Mouse (Mus musculus) C2C12 (cell line): ENCODE results near the gene Col23a1.

ENCODE experiments used
- CEBPB ChIP-seq: IDR thresholded peaks from one replicate; pipeline ENCODE4 v1.6.1; 2011; ENCODE audit warnings: low read depth, mild to moderate bottlenecking, control low read depth, moderate library complexity
- CTCF ChIP-seq: IDR thresholded peaks from one replicate; pipeline ENCODE4 v1.5.1; 2011; ENCODE audit not compliant: control insufficient read depth, insufficient read depth, insufficient read length
- FOSL1 ChIP-seq: IDR thresholded peaks from one replicate; pipeline ENCODE4 v1.8.0; 2011; ENCODE audit warnings: mild to moderate bottlenecking, low read length; ENCODE audit not compliant: poor library complexity, insufficient read depth, severe bottlenecking
- MAX ChIP-seq: IDR thresholded peaks from one replicate; pipeline ENCODE4 v1.6.1; 2011; ENCODE audit warnings: mild to moderate bottlenecking, control low read depth
- MYOD1 ChIP-seq: IDR thresholded peaks from one replicate; pipeline ENCODE4 v1.6.1; 2011; ENCODE audit warnings: low read depth; ENCODE audit not compliant: control insufficient read depth, insufficient read length
- MYOG ChIP-seq: IDR thresholded peaks from one replicate; pipeline ENCODE4 v1.6.1; 2011; ENCODE audit not compliant: control insufficient read depth, insufficient read length; ENCODE audit errors: extremely low read depth
- USF1 ChIP-seq: IDR thresholded peaks from one replicate; pipeline ENCODE4 v1.6.1; 2011; ENCODE audit warnings: low read depth, mild to moderate bottlenecking, control low read depth, moderate library complexity

- TF ChIP-seq MAX, result no peak
- TF ChIP-seq CTCF, result no peak
- no peak for TF ChIP-seq MYOD1
- no peak for TF ChIP-seq USF1
- no peak for TF ChIP-seq FOSL1
- no peak for TF ChIP-seq CEBPB
- TF ChIP-seq MYOG, result no peak
Observed at GRCm38 (mm10) chr11:51591915-51592314, 302.2 kb downstream of the Col23a1 start.
